Mouse (Mus musculus) layer of hippocampus, adult 9-10 months (tissue): ENCODE data around the gene Gpr50.

Source experiments
- DNase-seq: peaks from one replicate; pipeline ENCODE4 v3.0.0; 2022; ENCODE audit warnings: low spot score

Gpr50 gene

GRCm38 (mm10) chrX:71663374-71663773, at the start of gene Gpr50:
Gpr50 (plus strand) TSS chrX:71663667.
- DNase-seq: no peak

DNA sequence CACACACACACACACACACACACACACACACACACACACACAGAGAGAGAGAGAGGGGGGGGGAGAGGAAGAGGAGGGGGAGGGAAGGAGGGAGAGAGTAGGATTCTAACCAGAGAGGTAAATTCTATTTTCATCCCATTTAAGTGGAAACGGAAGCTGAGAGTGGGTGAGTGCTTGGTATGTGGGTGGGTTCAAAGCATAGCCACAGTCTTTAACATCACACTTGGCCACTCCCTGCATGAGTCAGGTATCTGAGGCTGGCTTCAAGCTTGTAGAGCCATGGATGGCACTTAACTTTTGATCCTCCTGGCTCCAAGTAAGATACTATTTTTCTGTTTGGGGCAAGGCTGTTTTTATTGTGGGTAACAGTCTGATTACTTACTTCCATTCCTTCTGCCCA, 41.2 kb upstream of the Gpr50 start:
- no peak for DNase-seq

DNA sequence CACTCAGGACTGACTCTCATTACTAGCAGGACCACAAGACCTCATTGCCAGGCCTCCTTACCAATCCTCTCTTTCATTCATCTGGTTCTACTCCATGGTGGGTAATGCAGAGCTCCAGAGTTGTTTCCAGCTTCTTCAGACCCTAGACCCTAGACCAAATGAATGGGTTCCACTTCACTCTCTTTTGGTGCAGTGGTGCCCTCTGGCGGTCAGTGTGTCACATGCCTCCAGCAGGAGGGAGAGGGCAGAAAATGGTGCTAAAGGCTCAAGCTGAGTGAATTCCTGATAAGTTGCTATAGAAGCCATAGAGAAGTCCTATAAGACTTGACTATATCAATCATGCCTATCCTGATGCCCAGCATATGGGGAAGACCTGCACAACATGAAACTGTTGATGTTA, 39.6 kb upstream of the Gpr50 start:
- no peak for DNase-seq

DNA sequence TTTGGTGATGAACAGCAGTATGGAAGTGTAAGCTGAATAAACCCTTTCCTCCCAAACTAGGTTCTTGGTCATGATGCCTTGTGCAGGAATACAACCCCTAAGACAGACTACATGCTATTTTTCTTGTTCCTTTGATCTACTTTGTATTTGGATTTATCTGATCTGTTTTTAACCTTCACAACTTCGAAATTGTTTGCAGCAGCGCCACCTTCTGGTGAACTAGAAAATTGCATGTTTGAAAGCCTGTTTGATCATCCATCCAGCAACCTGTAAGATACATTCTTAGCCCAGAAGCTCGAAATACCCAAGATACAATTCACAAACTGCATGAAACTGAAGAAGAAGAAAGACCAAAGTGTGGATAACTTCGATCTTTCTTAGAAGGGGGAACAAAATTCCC, 35.2 kb upstream of the Gpr50 start:
- peak; percentile 39 for DNase-seq

- DNase-seq: no peak
Measured at GRCm38 (mm10) chrX:71630709-71631108, 32.8 kb upstream of the Gpr50 start.

DNA sequence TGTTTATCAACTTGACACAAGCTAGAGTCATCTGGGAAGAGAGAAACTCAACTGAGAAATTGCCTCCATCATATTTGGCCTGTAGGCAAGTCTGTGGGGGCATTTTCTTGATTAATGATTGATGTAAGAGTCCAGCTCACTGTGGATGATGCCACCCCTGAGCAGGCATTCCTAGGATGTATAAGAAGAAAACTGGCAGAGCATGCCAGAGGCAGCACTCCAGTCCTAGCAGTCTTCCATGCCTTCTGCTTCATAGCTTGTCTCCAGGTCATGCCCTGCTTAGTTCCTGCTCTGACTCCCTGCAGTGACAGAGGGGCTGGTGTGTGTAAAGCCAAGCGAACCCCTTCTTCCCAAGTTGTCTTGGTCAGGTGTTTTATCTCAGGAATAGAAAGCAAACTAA, 32.3 kb upstream of the Gpr50 start:
- DNase-seq: no peak

GRCm38 (mm10) chrX:71647958-71648357, 15.5 kb upstream of the Gpr50 start:
- DNase-seq: peak; percentile 15

- DNase-seq: no peak
Measured at GRCm38 (mm10) chrX:71648434-71648833, 15.0 kb upstream of the Gpr50 start.

DNA sequence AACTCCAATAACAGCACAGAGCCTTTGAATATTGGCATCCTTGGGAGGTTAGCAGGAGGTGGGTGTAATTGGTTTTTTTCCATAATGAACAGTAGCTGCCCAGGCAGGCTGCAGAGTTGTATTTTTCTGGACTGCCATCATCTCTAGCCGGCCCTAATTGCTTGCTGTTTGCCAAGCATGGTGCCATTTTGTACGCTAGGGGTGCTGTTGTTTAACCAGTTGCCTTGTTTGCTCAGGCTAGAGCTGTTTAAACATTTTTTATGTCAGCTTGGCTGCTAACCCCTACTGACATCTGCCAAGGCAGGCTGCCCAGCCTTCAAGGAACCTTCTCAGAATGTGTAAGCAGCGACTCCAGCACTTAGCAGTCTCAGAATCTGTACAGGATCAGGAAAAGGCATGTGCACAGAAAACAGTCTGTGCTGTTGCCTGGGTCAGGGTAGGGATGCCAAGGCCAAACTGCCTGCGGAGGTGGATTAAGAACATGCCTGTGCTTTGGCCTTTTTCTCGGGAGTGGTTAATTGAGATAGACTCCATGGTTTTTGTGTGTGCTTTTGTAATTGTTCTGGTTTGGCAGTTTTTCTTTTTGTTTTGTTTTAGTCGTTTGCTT, 14.5 kb upstream of the Gpr50 start:
- peak; percentile 45 for DNase-seq

- no peak for DNase-seq
Measured at GRCm38 (mm10) chrX:71649993-71650392, 13.5 kb upstream of the Gpr50 start.

DNA sequence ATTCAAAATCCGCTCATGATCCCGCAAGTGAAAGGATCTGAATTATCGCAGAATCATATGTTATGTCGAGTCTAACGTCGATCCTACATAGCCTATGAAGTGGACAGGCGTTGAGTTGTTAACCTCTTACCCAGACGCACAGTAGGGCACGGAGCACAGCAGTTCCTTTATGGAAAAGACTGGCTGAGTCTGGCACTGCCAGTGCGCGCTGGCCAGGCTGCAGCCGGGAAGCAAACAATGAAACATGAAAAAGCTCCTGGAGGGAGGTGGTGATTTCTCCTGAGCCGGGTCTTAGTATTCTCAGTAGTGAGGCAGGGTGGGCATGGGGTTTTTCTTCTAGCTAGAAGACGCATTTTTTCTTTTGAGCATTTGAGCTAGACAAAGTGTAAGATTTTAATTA, 1.7 kb upstream of the Gpr50 start:
- DNase-seq: no peak

DNA sequence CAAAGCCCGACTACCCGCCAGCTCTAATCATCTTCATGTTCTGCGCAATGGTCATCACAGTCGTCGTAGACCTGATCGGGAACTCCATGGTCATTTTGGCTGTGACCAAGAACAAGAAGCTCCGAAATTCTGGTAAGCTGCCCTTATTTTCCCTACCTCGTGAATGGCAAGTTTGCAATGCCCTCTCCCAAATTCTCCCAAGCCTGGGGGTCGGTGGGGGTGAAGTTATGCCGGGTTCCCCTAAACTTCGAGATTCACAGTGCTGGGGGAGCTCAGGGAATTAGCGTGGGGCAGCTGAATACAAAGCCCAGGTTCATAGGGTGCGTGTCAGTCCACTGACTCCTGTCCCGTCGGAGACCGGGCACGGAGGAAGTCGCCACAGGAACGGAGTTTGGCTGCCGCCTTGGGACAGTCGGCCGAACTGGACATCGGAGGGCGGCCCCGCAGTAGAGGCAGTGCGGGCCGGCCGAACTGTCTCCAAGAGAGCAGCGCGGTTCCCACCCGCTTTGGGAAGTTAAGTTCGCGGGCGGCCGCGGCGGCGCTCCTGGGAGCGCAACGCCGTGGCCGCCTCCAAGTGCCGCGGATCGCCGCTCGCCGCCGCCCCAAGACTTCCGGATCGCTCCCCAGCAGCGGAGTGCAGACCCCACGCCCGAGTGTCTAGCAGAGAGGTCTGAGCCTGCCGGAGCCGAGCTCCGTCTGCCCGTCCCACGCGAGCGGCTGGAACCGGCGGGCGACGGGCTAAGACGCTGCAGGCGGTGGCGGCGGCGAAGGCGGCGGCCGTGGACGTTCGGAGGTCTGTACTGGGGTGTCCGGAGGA, 612 bp downstream of the Gpr50 start:
- no peak for DNase-seq

DNA sequence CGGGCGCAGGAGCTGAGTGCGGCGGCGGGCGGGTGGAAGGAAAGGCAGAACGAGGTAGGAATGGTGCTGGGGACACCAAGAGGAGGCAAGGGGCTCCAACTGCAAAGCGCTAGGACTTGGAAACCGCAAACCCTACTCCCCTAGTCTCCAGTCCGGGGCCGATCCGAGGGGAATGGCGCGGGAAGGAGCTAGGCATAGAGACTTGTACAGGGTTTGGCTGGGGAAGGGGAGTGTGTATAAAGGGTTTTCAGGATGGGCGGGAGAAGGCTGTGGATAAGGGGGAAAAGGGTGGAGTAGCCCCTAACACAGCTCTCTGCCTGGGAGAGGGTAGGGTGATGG, 1.2 kb downstream of the Gpr50 start:
- DNase-seq: no peak

GRCm38 (mm10) chrX:71670254-71670653, 6.8 kb downstream of the Gpr50 start:
- DNase-seq: no peak

DNA sequence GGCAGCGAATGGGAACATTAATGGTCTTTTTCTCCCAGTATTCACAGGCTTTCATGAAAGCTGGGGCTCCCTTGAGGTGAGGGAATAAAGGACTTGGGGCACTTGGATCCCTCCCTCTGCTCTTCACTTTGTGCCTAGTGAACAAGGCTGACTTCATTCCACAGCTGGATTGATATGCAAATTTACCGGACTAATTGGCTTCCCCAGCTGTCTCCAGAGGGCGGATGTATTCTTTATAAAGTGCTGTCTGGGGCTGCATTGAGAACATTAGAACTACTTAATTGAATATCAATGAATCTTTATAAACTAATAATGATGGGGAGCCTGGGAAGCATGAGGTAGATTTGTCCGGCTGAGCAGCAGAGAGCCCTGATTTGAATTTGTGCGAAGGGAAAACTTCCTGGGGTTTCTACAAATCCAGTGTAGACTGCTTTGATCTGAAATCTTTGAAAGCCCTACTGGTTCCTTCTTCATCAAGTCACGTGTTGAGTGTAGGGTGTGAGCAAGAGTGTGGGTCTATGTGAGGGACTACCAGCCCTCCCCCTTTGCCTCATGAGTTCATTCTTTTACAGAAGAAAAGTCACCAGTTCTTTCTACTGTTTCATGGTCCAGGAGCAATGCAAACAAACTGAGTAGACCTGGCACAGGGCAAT, 37.5 kb downstream of the Gpr50 start:
- no peak for DNase-seq
